In the genomic region with DNA sequence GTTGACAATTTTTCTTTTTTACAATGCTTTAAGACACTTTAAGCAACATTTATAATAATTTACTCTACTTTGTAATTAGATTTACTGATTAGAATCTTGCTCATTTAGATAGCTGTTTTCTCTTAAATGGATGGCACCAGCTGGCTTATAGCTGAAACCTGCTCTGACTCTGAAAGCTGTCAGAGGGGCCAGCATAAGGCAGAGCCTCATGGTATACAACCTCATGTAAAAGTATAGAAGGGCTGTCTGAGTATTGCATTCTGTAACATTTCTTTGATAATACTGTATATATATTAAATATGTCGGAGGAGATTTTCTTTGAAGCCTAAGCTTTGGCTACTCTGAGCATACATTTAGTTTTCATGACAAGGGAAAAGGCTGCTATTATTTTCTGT, we compare ENCODE assay signal across 24 mouse cellular contexts.
"Had no signal": no experiment of that assay in that cellular context is flagged by ENCODE, and none has a peak within 500 bp of the region (broad histone marks: within the 10 kb centered on the region; RNA-seq: fewer than 3 reads in every experiment).

No protein-coding gene starts in this region.

- H3K9me3 ChIP-seq: heart, embryonic 13.5 days; heart, embryonic 15.5 days; hindbrain, embryonic 13.5 days; hindbrain, embryonic 15.5 days; limb, embryonic 13.5 days; limb, embryonic 15.5 days; liver, embryonic 12.5 days had no signal

- H3K4me3 ChIP-seq: heart, adult 2 months; heart, embryonic 13.5 days; heart, embryonic 15.5 days; hindbrain, embryonic 13.5 days; hindbrain, embryonic 15.5 days; limb, embryonic 13.5 days; limb, embryonic 15.5 days; liver, embryonic 12.5 days had no signal

- H3K9ac ChIP-seq: forebrain, postnatal 0 days; heart, embryonic 13.5 days; heart, embryonic 15.5 days; hindbrain, embryonic 13.5 days; hindbrain, embryonic 15.5 days; limb, embryonic 13.5 days; limb, embryonic 15.5 days; liver, embryonic 12.5 days; liver, embryonic 14.5 days had no signal

- H3K36me3 ChIP-seq: heart, embryonic 13.5 days; heart, embryonic 15.5 days; hindbrain, embryonic 13.5 days; hindbrain, embryonic 15.5 days; limb, embryonic 13.5 days; limb, embryonic 15.5 days; liver, embryonic 12.5 days had no signal

- H3K4me1 ChIP-seq: heart, embryonic 13.5 days; heart, embryonic 15.5 days; hindbrain, embryonic 13.5 days; hindbrain, embryonic 15.5 days; limb, embryonic 15.5 days; liver, embryonic 12.5 days had no signal

- DNase-seq: gastrocnemius, postnatal 14 days; gastrocnemius, postnatal 36 days; heart, adult 11 months; heart, adult 2 months; heart, postnatal 14 days; heart, postnatal 36 days; kidney, adult 11 months; kidney, postnatal 25 days; layer of hippocampus, postnatal 36 days; left cerebral cortex, postnatal 4 days; lung, adult 18-20 months had no signal

- H3K27ac ChIP-seq: heart, adult 2 months; heart, embryonic 13.5 days; heart, embryonic 15.5 days; hindbrain, embryonic 13.5 days; hindbrain, embryonic 15.5 days; hindbrain, postnatal 0 days; kidney, postnatal 0 days; limb, embryonic 13.5 days; limb, embryonic 15.5 days; liver, embryonic 12.5 days; liver, embryonic 14.5 days had no signal

- H3K27me3 ChIP-seq: heart, embryonic 13.5 days; heart, embryonic 15.5 days; hindbrain, embryonic 13.5 days; hindbrain, embryonic 15.5 days; limb, embryonic 13.5 days; limb, embryonic 15.5 days; liver, embryonic 12.5 days had no signal

- H3K4me2 ChIP-seq: heart, embryonic 11.5 days; heart, embryonic 13.5 days; heart, embryonic 15.5 days; hindbrain, embryonic 13.5 days; hindbrain, embryonic 15.5 days; limb, embryonic 13.5 days; limb, embryonic 15.5 days; liver, embryonic 12.5 days had no signal

- ATAC-seq: hindbrain, postnatal 0 days; intestine, embryonic 16.5 days; liver, embryonic 12.5 days had no signal
